Mouse (Mus musculus): ENCODE measurements around the gene Plcg1. TPM values are rescaled to one million over a fixed set of nuclear protein-coding genes. Genes with fewer than 3 reads are reported as not detected.
A peak's percentile ranks its signal among the peaks of the same experiment; 100 is the strongest.

The Plcg1 gene
- polyA plus RNA-seq, 1 experiment from 2014 or later: 80.5 TPM

- ATAC-seq (replicated peaks): no peak
- Histone ChIP-seq H3K36me3 (peaks cover 83% of the 10 kb centered on the region), H3K27me3 (no peaks in the 10 kb centered on the region), H3K9me3 (no peaks in the 10 kb centered on the region), H3K4me1 (no peaks in the 10 kb centered on the region), H3K4me3 (no peak overlapping the region), H3K9ac (replicated peaks) (no peak overlapping the region), H3K4me2 (replicated peaks) (no peak overlapping the region), H3K27ac (replicated peaks) (no peak overlapping the region)
- 90% methylated on average over 9 of the region's 9 CpGs for WGBS
Observed at GRCm38 (mm10) chr2:160760433-160761184, 29.5 kb downstream of the Plcg1 start.

- ATAC-seq (replicated peaks): no peak
- H3K27me3 ChIP-seq: no peaks in the 10 kb centered on the region
- no peaks in the 10 kb centered on the region for H3K9me3 ChIP-seq
- no peak overlapping the region for H3K9ac ChIP-seq (replicated peaks)
- peaks cover 51% of the 10 kb centered on the region for H3K36me3 ChIP-seq
- 93% methylated on average over 3 of the region's 3 CpGs for WGBS
- H3K4me1 ChIP-seq: no peaks in the 10 kb centered on the region
- no peak overlapping the region for H3K4me2 ChIP-seq (replicated peaks)
- no peak overlapping the region for H3K4me3 ChIP-seq
- no peak overlapping the region for H3K27ac ChIP-seq (replicated peaks)
Observed at GRCm38 (mm10) chr2:160763816-160764215, 32.7 kb downstream of the Plcg1 start.

GRCm38 (mm10) chr2:160764386-160764785 is 33.3 kb downstream of the Plcg1 start:
- Histone ChIP-seq H3K4me2 (replicated peaks) (no peak overlapping the region), H3K9me3 (no peaks in the 10 kb centered on the region), H3K27me3 (no peaks in the 10 kb centered on the region), H3K36me3 (peaks cover 49% of the 10 kb centered on the region), H3K9ac (replicated peaks) (no peak overlapping the region), H3K27ac (replicated peaks) (no peak overlapping the region), H3K4me1 (no peaks in the 10 kb centered on the region), H3K4me3 (no peak overlapping the region)
- 96% methylated on average over 2 of the region's 2 CpGs for WGBS
- ATAC-seq (replicated peaks): no peak

- Histone ChIP-seq H3K36me3 (peaks cover 42% of the 10 kb centered on the region), H3K9ac (replicated peaks) (no peak overlapping the region), H3K27me3 (no peaks in the 10 kb centered on the region), H3K9me3 (no peaks in the 10 kb centered on the region), H3K4me2 (replicated peaks) (no peak overlapping the region), H3K4me1 (no peaks in the 10 kb centered on the region), H3K4me3 (no peak overlapping the region), H3K27ac (replicated peaks) (no peak overlapping the region)
- ATAC-seq (replicated peaks): no peak
- 87% methylated on average over 3 of the region's 3 CpGs for whole genome bisulfite sequencing
Observed at GRCm38 (mm10) chr2:160765096-160765495, 34.0 kb downstream of the Plcg1 start.

GRCm38 (mm10) chr2:160766371-160766771 is 35.3 kb downstream of the Plcg1 start:
- no peaks in the 10 kb centered on the region for H3K4me1 ChIP-seq
- H3K4me3 ChIP-seq: no peak overlapping the region
- 69% methylated on average over 5 of the region's 5 CpGs for WGBS
- no peaks in the 10 kb centered on the region for H3K27me3 ChIP-seq
- no peaks in the 10 kb centered on the region for H3K9me3 ChIP-seq
- no peak overlapping the region for H3K4me2 ChIP-seq (replicated peaks)
- no peak overlapping the region for H3K9ac ChIP-seq (replicated peaks)
- ATAC-seq (replicated peaks): no peak
- peaks cover 29% of the 10 kb centered on the region for H3K36me3 ChIP-seq
- H3K27ac ChIP-seq (replicated peaks): 0 out of 2 replicates have a peak overlapping the region, but pooled peaks have one; percentile 29

- Histone ChIP-seq H3K36me3 (peaks cover 21% of the 10 kb centered on the region), H3K9ac (replicated peaks) (no peak overlapping the region), H3K27me3 (no peaks in the 10 kb centered on the region), H3K4me2 (replicated peaks) (no peak overlapping the region), H3K27ac (replicated peaks) (0 out of 2 replicates have a peak overlapping the region, but pooled peaks have one; percentile 18), H3K4me1 (no peaks in the 10 kb centered on the region), H3K4me3 (no peak overlapping the region), H3K9me3 (no peaks in the 10 kb centered on the region)
- WGBS: 90% methylated on average over 2 of the region's 2 CpGs
- no peak for ATAC-seq (replicated peaks)
Observed at GRCm38 (mm10) chr2:160767201-160767600, 36.1 kb downstream of the Plcg1 start.

- H3K4me3 ChIP-seq: no peak overlapping the region
- H3K4me2 ChIP-seq (replicated peaks): no peak overlapping the region
- no peak for ATAC-seq (replicated peaks)
- 77% methylated on average over 4 of the region's 4 CpGs for WGBS
- H3K36me3 ChIP-seq: peaks cover 12% of the 10 kb centered on the region; the same call in 1 of the 2 replicates
- no peaks in the 10 kb centered on the region for H3K4me1 ChIP-seq
- H3K27me3 ChIP-seq: no peaks in the 10 kb centered on the region
- H3K9ac ChIP-seq (replicated peaks): no peak overlapping the region
- H3K27ac ChIP-seq (replicated peaks): no peak overlapping the region
- H3K9me3 ChIP-seq: no peaks in the 10 kb centered on the region
Observed at GRCm38 (mm10) chr2:160768097-160768695, 37.1 kb downstream of the Plcg1 start.

- ATAC-seq (replicated peaks): no peak
- Histone ChIP-seq H3K36me3 (peaks cover 6% of the 10 kb centered on the region; the same call in 1 of the 2 replicates), H3K4me1 (no peaks in the 10 kb centered on the region), H3K4me3 (no peak overlapping the region), H3K9ac (replicated peaks) (no peak overlapping the region), H3K9me3 (no peaks in the 10 kb centered on the region), H3K27ac (replicated peaks) (no peak overlapping the region), H3K27me3 (no peaks in the 10 kb centered on the region), H3K4me2 (replicated peaks) (no peak overlapping the region)
- WGBS: 96% methylated on average over 2 of the region's 2 CpGs
Observed at GRCm38 (mm10) chr2:160768997-160769396, 37.9 kb downstream of the Plcg1 start.

GRCm38 (mm10) chr2:160770409-160770808 is 39.3 kb downstream of the Plcg1 start:
- no peaks in the 10 kb centered on the region for H3K27me3 ChIP-seq
- no peak overlapping the region for H3K4me2 ChIP-seq (replicated peaks)
- no peaks in the 10 kb centered on the region for H3K9me3 ChIP-seq
- H3K36me3 ChIP-seq: peaks cover 3% of the 10 kb centered on the region; the same call in 1 of the 2 replicates
- no peak overlapping the region for H3K9ac ChIP-seq (replicated peaks)
- no peak for ATAC-seq (replicated peaks)
- no peak overlapping the region for H3K4me3 ChIP-seq
- H3K27ac ChIP-seq (replicated peaks): no peak overlapping the region
- no peaks in the 10 kb centered on the region for H3K4me1 ChIP-seq

- Histone ChIP-seq H3K27ac (replicated peaks) (no peak overlapping the region), H3K9me3 (no peaks in the 10 kb centered on the region), H3K4me1 (no peaks in the 10 kb centered on the region), H3K36me3 (peaks cover 3% of the 10 kb centered on the region; the same call in 1 of the 2 replicates), H3K9ac (replicated peaks) (no peak overlapping the region), H3K4me3 (no peak overlapping the region), H3K4me2 (replicated peaks) (no peak overlapping the region), H3K27me3 (no peaks in the 10 kb centered on the region)
- no peak for ATAC-seq (replicated peaks)
- 98% methylated on average over 1 of the region's 1 CpGs for WGBS
Observed at GRCm38 (mm10) chr2:160770871-160771270, 39.8 kb downstream of the Plcg1 start.

GRCm38 (mm10) chr2:160771325-160772276 is 40.5 kb downstream of the Plcg1 start:
- 88% methylated on average over 8 of the region's 8 CpGs for WGBS
- Histone ChIP-seq H3K4me3 (no peak overlapping the region), H3K36me3 (peaks cover 3% of the 10 kb centered on the region; the same call in 1 of the 2 replicates), H3K9me3 (no peaks in the 10 kb centered on the region), H3K27me3 (no peaks in the 10 kb centered on the region), H3K4me2 (replicated peaks) (no peak overlapping the region), H3K4me1 (no peaks in the 10 kb centered on the region), H3K27ac (replicated peaks) (no peak overlapping the region), H3K9ac (replicated peaks) (no peak overlapping the region)
- ATAC-seq (replicated peaks): no peak

GRCm38 (mm10) chr2:160778034-160778433 is 46.9 kb downstream of the Plcg1 start:
- Histone ChIP-seq H3K4me2 (replicated peaks) (no peak overlapping the region), H3K4me3 (no peak overlapping the region), H3K27ac (replicated peaks) (no peak overlapping the region), H3K27me3 (no peaks in the 10 kb centered on the region), H3K36me3 (peaks cover 15% of the 10 kb centered on the region; the same call in 1 of the 2 replicates), H3K9ac (replicated peaks) (no peak overlapping the region), H3K4me1 (no peaks in the 10 kb centered on the region), H3K9me3 (no peaks in the 10 kb centered on the region)
- WGBS: 78% methylated on average over 2 of the region's 2 CpGs
- ATAC-seq (replicated peaks): no peak

Data from forebrain, embryonic 15.5 days (tissue).